Mouse (Mus musculus): ENCODE results near the gene Ascc1. TPM values are rescaled to one million over a fixed set of nuclear protein-coding genes. Genes with fewer than 3 reads are reported as not detected.

Ascc1 gene
- total and polyA plus RNA-seq, 3 experiments, result 17.0 to 37.9 TPM; not detected in 1

- no peak overlapping the region for H3K27ac ChIP-seq (ENCODE audit: control insufficient read depth, low read depth, low read length)
- H3K36me3 ChIP-seq (ENCODE audit: control insufficient read depth in 1 of 2, insufficient read depth in 2 of 2, low read length in 2 of 2), result no peaks in the 10 kb centered on the region
- DNase-seq (ENCODE audit: low read depth, low spot score), result no peak
- H3K9me3 ChIP-seq (replicated peaks; ENCODE audit: insufficient read depth, low read length), result no peaks in the 10 kb centered on the region
- no peaks in the 10 kb centered on the region for H3K79me2 ChIP-seq (ENCODE audit: control insufficient read depth, insufficient read depth, low read length, poor library complexity)
- H3K4me3 ChIP-seq (ENCODE audit: control insufficient read depth in 1 of 2, insufficient read depth in 1 of 2, low read depth in 2 of 2, low read length in 2 of 2), result no peak overlapping the region
- TF ChIP-seq HCFC1 (IDR thresholded peaks at IDR 0.05; ENCODE audit: low read depth, low read length) (no peak), TAL1 (IDR thresholded peaks at IDR 0.05; ENCODE audit: low read length) (no peak), MAZ (IDR thresholded peaks at IDR 0.05; ENCODE audit: low read depth, low read length) (no peak), RAD21 (IDR thresholded peaks at IDR 0.05; ENCODE audit: low read depth, low read length) (no peak), E2F4 (IDR thresholded peaks at IDR 0.05; ENCODE audit: borderline replicate concordance, low read depth, low read length) (no peak), JUND (IDR thresholded peaks at IDR 0.05; ENCODE audit: low read depth, low read length) (no peak)
- no peak overlapping the region for H3K9ac ChIP-seq (ENCODE audit: control insufficient read depth, low read depth, low read length, poor library complexity, severe bottlenecking)
- no peaks in the 10 kb centered on the region for H3K27me3 ChIP-seq (ENCODE audit: control insufficient read depth in 1 of 2, insufficient read depth in 2 of 2, low read length in 2 of 2)
- H3K4me1 ChIP-seq (ENCODE audit: control insufficient read depth in 1 of 2, insufficient read depth in 2 of 2, low read length in 2 of 2), result no peaks in the 10 kb centered on the region
Observed at GRCm38 (mm10) chr10:60128287-60128686, 125.7 kb downstream of the Ascc1 start.

- no peak overlapping the region for H3K27ac ChIP-seq (ENCODE audit: control insufficient read depth, low read depth, low read length)
- no peaks in the 10 kb centered on the region for H3K36me3 ChIP-seq (ENCODE audit: control insufficient read depth in 1 of 2, insufficient read depth in 2 of 2, low read length in 2 of 2)
- no peak for TF ChIP-seq TCF12 (IDR thresholded peaks at IDR 0.05; ENCODE audit: low read depth, low read length)
- TF ChIP-seq E2F4 (IDR thresholded peaks at IDR 0.05; ENCODE audit: borderline replicate concordance, low read depth, low read length), result no peak
- no peak for TF ChIP-seq ZKSCAN1 (IDR thresholded peaks at IDR 0.05; ENCODE audit: low read depth, low read length)
- TF ChIP-seq ELF1 (IDR thresholded peaks at IDR 0.05; ENCODE audit: low read depth, low read length), result no peak
- TF ChIP-seq MEF2A (IDR thresholded peaks at IDR 0.05; ENCODE audit: extremely low read depth, insufficient replicate concordance, low read depth, low read length, poor library complexity, severe bottlenecking), result no peak
- TF ChIP-seq SMC3 (IDR thresholded peaks at IDR 0.05; ENCODE audit: low read depth, low read length), result no peak
- H3K9me3 ChIP-seq (replicated peaks; ENCODE audit: insufficient read depth, low read length), result no peaks in the 10 kb centered on the region
- H3K27me3 ChIP-seq (ENCODE audit: control insufficient read depth in 1 of 2, insufficient read depth in 2 of 2, low read length in 2 of 2), result no peaks in the 10 kb centered on the region
- H3K79me2 ChIP-seq (ENCODE audit: control insufficient read depth, insufficient read depth, low read length, poor library complexity), result no peaks in the 10 kb centered on the region
- H3K9ac ChIP-seq (ENCODE audit: control insufficient read depth, low read depth, low read length, poor library complexity, severe bottlenecking), result no peak overlapping the region
- no peak for DNase-seq (ENCODE audit: low read depth, low spot score)
- H3K4me1 ChIP-seq (ENCODE audit: control insufficient read depth in 1 of 2, insufficient read depth in 2 of 2, low read length in 2 of 2), result no peaks in the 10 kb centered on the region
- no peak overlapping the region for H3K4me3 ChIP-seq (ENCODE audit: control insufficient read depth in 1 of 2, insufficient read depth in 1 of 2, low read depth in 2 of 2, low read length in 2 of 2)
Observed at GRCm38 (mm10) chr10:60130504-60130903, 127.9 kb downstream of the Ascc1 start.

GRCm38 (mm10) chr10:60133501-60133900 is 130.9 kb downstream of the Ascc1 start:
- DNase-seq (ENCODE audit: low read depth, low spot score), result no peak
- Histone ChIP-seq H3K27me3 (ENCODE audit: control insufficient read depth in 1 of 2, insufficient read depth in 2 of 2, low read length in 2 of 2) (no peaks in the 10 kb centered on the region), H3K4me3 (ENCODE audit: control insufficient read depth in 1 of 2, insufficient read depth in 1 of 2, low read depth in 2 of 2, low read length in 2 of 2) (no peak overlapping the region), H3K9ac (ENCODE audit: control insufficient read depth, low read depth, low read length, poor library complexity, severe bottlenecking) (no peak overlapping the region), H3K9me3 (replicated peaks; ENCODE audit: insufficient read depth, low read length) (no peaks in the 10 kb centered on the region), H3K36me3 (ENCODE audit: control insufficient read depth in 1 of 2, insufficient read depth in 2 of 2, low read length in 2 of 2) (no peaks in the 10 kb centered on the region), H3K79me2 (ENCODE audit: control insufficient read depth, insufficient read depth, low read length, poor library complexity) (no peaks in the 10 kb centered on the region), H3K4me1 (ENCODE audit: control insufficient read depth in 1 of 2, insufficient read depth in 2 of 2, low read length in 2 of 2) (0 out of 4 replicates have a peak, but pooled peaks cover 0 to 3% of the 10 kb centered on the region in 2 experiments), H3K27ac (ENCODE audit: control insufficient read depth, low read depth, low read length) (no peak overlapping the region)
- TF ChIP-seq USF2 (IDR thresholded peaks at IDR 0.05; ENCODE audit: borderline replicate concordance in 1 of 2, insufficient read depth in 1 of 2, low read depth in 1 of 2, low read length in 2 of 2) (no peak), MAFK (IDR thresholded peaks at IDR 0.05; ENCODE audit: borderline replicate concordance, low read depth, low read length) (no peak), SIN3A (IDR thresholded peaks at IDR 0.05; ENCODE audit: low read length) (no peak), E2F4 (IDR thresholded peaks at IDR 0.05; ENCODE audit: borderline replicate concordance, low read depth, low read length) (no peak), BHLHE40 (IDR thresholded peaks at IDR 0.05; ENCODE audit: borderline replicate concordance, low read depth, low read length) (no peak), MYB (IDR thresholded peaks at IDR 0.05; ENCODE audit: low read depth, low read length) (no peak), ETS1 (IDR thresholded peaks at IDR 0.05; ENCODE audit: low read depth, low read length) (no peak), ELF1 (IDR thresholded peaks at IDR 0.05; ENCODE audit: low read depth, low read length) (no peak), MYC (IDR thresholded peaks at IDR 0.05; ENCODE audit: low read depth, low read length) (no peak), ZMIZ1 (IDR thresholded peaks at IDR 0.05; ENCODE audit: low read depth, low read length) (no peak), ZC3H11A (IDR thresholded peaks at IDR 0.05; ENCODE audit: low read depth, low read length) (no peak), NELFE (IDR thresholded peaks at IDR 0.05; ENCODE audit: low read depth, low read length) (no peak), CHD1 (IDR thresholded peaks at IDR 0.05; ENCODE audit: low read depth, low read length) (no peak), GATA1 (IDR thresholded peaks at IDR 0.05; ENCODE audit: low read depth, low read length) (no peak)
